Comparison of ENCODE assay signal across 8 mouse cellular contexts in the genomic region with DNA sequence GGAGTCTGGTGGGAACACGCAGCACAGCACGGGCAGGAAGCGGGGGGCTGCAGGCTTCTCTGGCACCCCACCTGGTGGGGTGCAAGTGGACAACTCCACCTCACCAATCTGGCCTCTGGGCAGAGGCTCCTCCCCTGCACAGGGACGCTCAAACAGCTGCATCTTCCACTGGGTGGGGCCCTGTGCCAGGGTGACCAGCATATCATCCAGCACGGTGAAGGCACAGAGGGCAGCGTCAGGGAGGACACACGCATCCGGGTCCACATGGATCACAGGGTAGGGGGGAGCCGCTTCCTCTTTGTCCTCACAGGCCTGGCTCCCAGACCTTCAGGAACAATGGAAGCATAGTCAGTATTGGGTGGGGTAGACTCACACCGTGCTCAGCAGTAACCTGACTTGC. TPM values are rescaled to one million over a fixed set of nuclear protein-coding genes. Genes with fewer than 3 reads are reported as not detected.
DNase-seq lines count a peak whose midpoint lies in the region; ATAC-seq lines count a peak whose summit lies in the region.

No protein-coding gene starts in this region.

- peaks cover 76% of the 10 kb centered on the region for H3K36me3 ChIP-seq in heart, embryonic 12.5 days
- peaks cover 75% of the 10 kb centered on the region for H3K36me3 ChIP-seq in hindbrain, embryonic 10.5 days
- peaks cover 5% of the 10 kb centered on the region; the same call in 1 of the 2 replicates for H3K36me3 ChIP-seq in midbrain, embryonic 11.5 days (ENCODE audit: control insufficient read depth, insufficient read depth, low read length)

- H3K9ac ChIP-seq in heart, embryonic 12.5 days, result peak overlapping the region; percentile 90
- peak overlapping the region; percentile 81; the same call in 1 of the 2 replicates for H3K9ac ChIP-seq in midbrain, embryonic 11.5 days (ENCODE audit: low read length)

- WGBS in heart, embryonic 12.5 days, result 75% methylated on average over 10 of the region's 10 CpGs
- 80% methylated on average over 10 of the region's 10 CpGs for WGBS in hindbrain, embryonic 10.5 days
- WGBS in midbrain, embryonic 11.5 days, result 76% methylated on average over 10 of the region's 10 CpGs

- H3K4me3 ChIP-seq in heart, embryonic 12.5 days, result peak overlapping the region; percentile 90
- peak overlapping the region; percentile 77 for H3K4me3 ChIP-seq in brown adipose tissue, adult 24 weeks (ENCODE audit: insufficient read depth, low read depth, low read length)
- H3K4me3 ChIP-seq in hindbrain, embryonic 10.5 days, result peak overlapping the region; percentile 70
- H3K4me3 ChIP-seq in midbrain, embryonic 11.5 days (ENCODE audit: low read depth, low read length), result peak overlapping the region; percentile 88

- ATAC-seq in heart, embryonic 12.5 days (ENCODE audit: insufficient number of reproducible peaks, low FRiP score), result no peak
- no peak for ATAC-seq in midbrain, embryonic 11.5 days (ENCODE audit: low FRiP score)
- ATAC-seq in frontal cortex, adult (ENCODE audit: low TSS enrichment), result no peak
- no peak for ATAC-seq in activated CD4-positive, CD25-positive, alpha-beta regulatory T cell, adult 4 months

- peak overlapping the region; percentile 93 for H3K4me2 ChIP-seq in heart, embryonic 12.5 days
- peak overlapping the region; percentile 98 for H3K4me2 ChIP-seq in midbrain, embryonic 11.5 days

- H3K27me3 ChIP-seq in heart, embryonic 12.5 days (replicated peaks), result no peaks in the 10 kb centered on the region
- no peaks in the 10 kb centered on the region for H3K27me3 ChIP-seq in hindbrain, embryonic 10.5 days (ENCODE audit: insufficient read depth, poor library complexity, severe bottlenecking)
- no peaks in the 10 kb centered on the region for H3K27me3 ChIP-seq in midbrain, embryonic 11.5 days (ENCODE audit: control insufficient read depth, insufficient read depth, low read length)

- peaks cover 39% of the 10 kb centered on the region for H3K4me1 ChIP-seq in heart, embryonic 12.5 days (replicated peaks)
- H3K4me1 ChIP-seq in brown adipose tissue, adult 24 weeks (ENCODE audit: control insufficient read depth, insufficient read depth, insufficient read length, low read length), result 0 out of 2 replicates have a peak, but pooled peaks cover 3% of the 10 kb centered on the region
- H3K4me1 ChIP-seq in hindbrain, embryonic 10.5 days (replicated peaks), result peaks cover 30% of the 10 kb centered on the region
- peaks cover 16% of the 10 kb centered on the region for H3K4me1 ChIP-seq in midbrain, embryonic 11.5 days (ENCODE audit: control insufficient read depth, insufficient read depth, low read length)

- no peak for DNase-seq in heart, adult 18-20 months
- no peak for DNase-seq in hindbrain, embryonic 10.5 days (ENCODE audit: low spot score)
- no peak for DNase-seq in midbrain, embryonic 11.5 days (ENCODE audit: low spot score, missing footprints)
- DNase-seq in urinary bladder, adult 18-20 months (ENCODE audit: low spot score in 2 of 2), result no peak

- H3K9me3 ChIP-seq in heart, embryonic 12.5 days (replicated peaks), result no peaks in the 10 kb centered on the region
- no peaks in the 10 kb centered on the region for H3K9me3 ChIP-seq in hindbrain, embryonic 10.5 days
- H3K9me3 ChIP-seq in midbrain, embryonic 11.5 days (ENCODE audit: control insufficient read depth, low read length), result no peaks in the 10 kb centered on the region

- no peak overlapping the region for H3K27ac ChIP-seq in heart, embryonic 12.5 days (ENCODE audit: poor library complexity, severe bottlenecking)
- no peak overlapping the region for H3K27ac ChIP-seq in brown adipose tissue, adult 24 weeks (replicated peaks; ENCODE audit: low read depth, low read length)
- H3K27ac ChIP-seq in hindbrain, embryonic 10.5 days, result peak overlapping the region; percentile 87
- H3K27ac ChIP-seq in midbrain, embryonic 11.5 days (ENCODE audit: low read depth, low read length), result no peak overlapping the region

RNA-seq across cellular contexts. Expression of gene Faap100, which starts 1.2 kb away (rescaled TPM):
- polyA plus RNA-seq in heart, embryonic 12.5 days (2016; fragmentation: Nextera tagmentation; extraction: Ambion mirVana), result 32.0 and 32.3 TPM in 2 replicates
- 10 to 100 TPM; 10.6 to 11.7 TPM for total RNA-seq in heart, adult 18-20 months (2021)
- polyA plus RNA-seq in brown adipose tissue, adult 24 weeks (2012; ENCODE audit: insufficient read depth, insufficient read length, missing spikeins), result 6.2 and 7.3 TPM in 2 replicates
- polyA plus RNA-seq in hindbrain, embryonic 10.5 days (2016; fragmentation: Nextera tagmentation; extraction: Ambion mirVana), result 38.0 and 45.9 TPM in 2 replicates
- polyA plus RNA-seq in midbrain, embryonic 11.5 days (2014; fragmentation: Nextera tagmentation; extraction: Ambion mirVana), result 25.3 and 29.2 TPM in 2 replicates
- polyA plus RNA-seq in activated CD4-positive, CD25-positive, alpha-beta regulatory T cell, adult 4 months (2017; shearing (Covaris generic)), result 10 to 100 TPM; 12.2 to 18.7 TPM

RNA-seq across cellular contexts. Expression of gene Fscn2, which starts 16.0 kb away (rescaled TPM):
- polyA plus RNA-seq in heart, embryonic 12.5 days (2016; fragmentation: Nextera tagmentation; extraction: Ambion mirVana), result 0.17 and 0.63 TPM in 2 replicates
- total RNA-seq in heart, adult 18-20 months (2021), result not detected
- not detected in 2 replicates for polyA plus RNA-seq in brown adipose tissue, adult 24 weeks (2012; ENCODE audit: insufficient read depth, insufficient read length, missing spikeins)
- 0.50 and 0.77 TPM in 2 replicates for polyA plus RNA-seq in hindbrain, embryonic 10.5 days (2016; fragmentation: Nextera tagmentation; extraction: Ambion mirVana)
- polyA plus RNA-seq in midbrain, embryonic 11.5 days (2014; fragmentation: Nextera tagmentation; extraction: Ambion mirVana), result 1.4 TPM in 2 replicates
- 1 to 10 TPM in 1 of 2 experiments, under 1 TPM in 1; 0.47 to 1.1 TPM for polyA plus RNA-seq in activated CD4-positive, CD25-positive, alpha-beta regulatory T cell, adult 4 months (2017; shearing (Covaris generic))

RNA-seq across cellular contexts. Expression of gene Actg1, which starts 29.0 kb away (rescaled TPM):
- 1,404 and 1,426 TPM in 2 replicates for polyA plus RNA-seq in heart, embryonic 12.5 days (2016; fragmentation: Nextera tagmentation; extraction: Ambion mirVana)
- total RNA-seq in heart, adult 18-20 months (2021), result 100 to 1,000 TPM; 286 to 296 TPM
- 325 and 418 TPM in 2 replicates for polyA plus RNA-seq in brown adipose tissue, adult 24 weeks (2012; ENCODE audit: insufficient read depth, insufficient read length, missing spikeins)
- 3,119 and 3,536 TPM in 2 replicates for polyA plus RNA-seq in hindbrain, embryonic 10.5 days (2016; fragmentation: Nextera tagmentation; extraction: Ambion mirVana)
- 2,965 and 3,081 TPM in 2 replicates for polyA plus RNA-seq in midbrain, embryonic 11.5 days (2014; fragmentation: Nextera tagmentation; extraction: Ambion mirVana)
- polyA plus RNA-seq in activated CD4-positive, CD25-positive, alpha-beta regulatory T cell, adult 4 months (2017; shearing (Covaris generic)), result 1,000 to 10,000 TPM; 2,904 to 3,852 TPM
